ENCODE assay signal across 7 mouse cellular contexts in genomic region chr17:71250819-71251600, GRCm38 (mm10).
DNase-seq lines count a peak whose midpoint lies in the region; ATAC-seq and TF ChIP-seq lines count a peak whose summit lies in the region.

No protein-coding gene starts in this region.

- TF ChIP-seq CTCF in testis, adult 2 months (IDR thresholded peaks at IDR 0.05; ENCODE audit: control insufficient read depth, insufficient read depth, insufficient replicate concordance, low read depth, low read length), result no peak

- no peak for DNase-seq in testis, postnatal 10 days (ENCODE audit: low spot score)
- peak; percentile 41 to 59 for DNase-seq in frontal cortex, adult 2 months (ENCODE audit: extremely low spot score in 1 of 2, low spot score in 1 of 2)
- DNase-seq in lung, postnatal 25 days (ENCODE audit: low spot score), result peak; percentile 68
- DNase-seq in natural killer cell, adult 2 months (ENCODE audit: low spot score in 2 of 2), result no peak
- DNase-seq in adipocyte (ENCODE audit: low spot score), result no peak

- H3K4me2 ChIP-seq in kidney, embryonic 14.5 days (replicated peaks; ENCODE audit: low read depth, low read length), result no peak overlapping the region

- H3K36me3 ChIP-seq in testis, adult 2 months (ENCODE audit: control insufficient read depth, insufficient read depth, low read length), result peaks cover 8% of the 10 kb centered on the region
- H3K36me3 ChIP-seq in kidney, embryonic 14.5 days (ENCODE audit: control insufficient read depth, insufficient read depth, low read length), result peaks cover 50% of the 10 kb centered on the region

- no peak overlapping the region for H3K9ac ChIP-seq in kidney, embryonic 14.5 days (ENCODE audit: low read depth, low read length)

- H3K4me1 ChIP-seq in testis, adult 2 months (ENCODE audit: control insufficient read depth, insufficient read depth, low read length), result peaks cover 8% of the 10 kb centered on the region
- H3K4me1 ChIP-seq in kidney, embryonic 14.5 days (ENCODE audit: control insufficient read depth, insufficient read depth, low read length), result peaks cover 23% of the 10 kb centered on the region; the same call in 1 of the 2 replicates

- no peak overlapping the region for H3K4me3 ChIP-seq in testis, adult 2 months (ENCODE audit: control insufficient read depth, low read depth, low read length)
- no peak overlapping the region for H3K4me3 ChIP-seq in kidney, embryonic 14.5 days (ENCODE audit: low read length)

- TF ChIP-seq POLR2A in testis, adult 2 months (IDR thresholded peaks at IDR 0.05; ENCODE audit: control insufficient read depth, low read depth, low read length), result no peak

- H3K27ac ChIP-seq in testis, adult 2 months (ENCODE audit: control insufficient read depth, insufficient read depth, low read depth, low read length), result peak overlapping the region; percentile 71
- H3K27ac ChIP-seq in kidney, embryonic 14.5 days (ENCODE audit: low read depth, low read length), result peak overlapping the region; percentile 71

- peak; percentile 28; the same call in 1 of the 2 replicates for ATAC-seq in kidney, embryonic 14.5 days (ENCODE audit: low FRiP score, low TSS enrichment)

- H3K9me3 ChIP-seq in kidney, embryonic 14.5 days (ENCODE audit: control insufficient read depth, low read length), result no peaks in the 10 kb centered on the region

- no peaks in the 10 kb centered on the region for H3K27me3 ChIP-seq in testis, adult 2 months (ENCODE audit: control insufficient read depth, insufficient read depth, low read length)
- no peaks in the 10 kb centered on the region for H3K27me3 ChIP-seq in kidney, embryonic 14.5 days (ENCODE audit: control insufficient read depth, insufficient read depth, low read length)

- WGBS in kidney, embryonic 14.5 days, result 75% methylated on average over 16 of the region's 16 CpGs

Comparison
In these comparisons a context has a peak if more than half of its experiments do, and no peak if none do; other contexts are left out.
1. DNase-seq: peak in frontal cortex, adult 2 months (2 of 2) and lung, postnatal 25 days (single experiment); none in testis, postnatal 10 days (single experiment), natural killer cell, adult 2 months (0 of 2) and adipocyte (single experiment).